Mouse (Mus musculus): ENCODE results near the gene Hoxb4.

GRCm38 (mm10) chr11:96350791-96351190 lies 32.7 kb downstream of the Hoxb4 start:
- no peak for TF ChIP-seq MAX (IDR thresholded peaks at IDR 0.05; ENCODE audit: low read length)
- TF ChIP-seq CTCF (conservative IDR thresholded peaks at IDR 0.05 in 1 of 2, IDR thresholded peaks at IDR 0.05 in 1 of 2; ENCODE audit: low read depth in 2 of 2, low read length in 2 of 2) = no peak
